Mouse (Mus musculus): ENCODE measurements at regions not wholly inside any gene's neighbourhood (a gene's known extent, or its start where the extent isn't known, plus 50 kb on each side); places are given as distances from the start of the nearest gene placed in this dataset.

- TF ChIP-seq POLR2A (IDR thresholded peaks at IDR 0.05; ENCODE audit: borderline replicate concordance, insufficient read depth, low read length) (no peak), CTCF (IDR thresholded peaks at IDR 0.05; ENCODE audit: borderline replicate concordance, insufficient read depth, low read depth, low read length) (no peak)
Measured at GRCm38 (mm10) chr10:91953078-91953477, 769.1 kb downstream of the Nedd1 start.
